Mouse (Mus musculus) B cell, adult 62 days (primary cell): ENCODE results near the gene Atp12a. TPM values are rescaled to one million over a fixed set of nuclear protein-coding genes. Genes with fewer than 3 reads are reported as not detected.

Source experiments
- total RNA-seq: library from RNA; stranded (reverse); gene quantifications from 4 replicates; pipeline ENCODE4 v1.2.4, GENCODE M21; 2023

Atp12a gene
- not detected in 4 replicates for total RNA-seq

DNA sequence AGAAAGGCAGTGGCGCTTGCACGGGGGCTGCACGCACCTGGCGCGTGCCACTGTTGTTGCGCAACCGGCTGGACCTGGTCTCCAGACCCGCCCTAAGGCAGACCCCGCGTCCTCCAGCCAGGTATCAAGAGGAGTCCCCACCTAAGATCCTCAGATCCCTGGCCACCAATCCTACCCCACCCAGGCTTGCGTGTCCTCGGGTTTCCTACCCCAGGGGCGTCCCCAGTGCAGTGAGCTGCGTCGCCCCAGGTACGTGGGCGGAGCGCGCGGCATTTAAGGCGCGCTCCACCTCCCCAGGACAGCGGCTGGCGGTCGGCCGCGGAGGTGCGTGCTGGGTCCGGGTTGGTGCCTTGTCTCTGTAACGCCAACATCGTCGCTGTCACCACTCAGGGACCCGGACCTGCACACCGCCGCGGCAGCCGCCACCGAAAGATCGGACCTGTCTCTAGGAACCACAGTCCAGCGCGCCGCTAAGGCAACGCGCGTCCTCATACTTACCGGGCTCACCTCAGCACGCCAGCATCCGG, at the start of gene Atp12a:
TSS of gene Atp12a (plus strand) at position 358 of the 527 bp plus-strand sequence.

DNA sequence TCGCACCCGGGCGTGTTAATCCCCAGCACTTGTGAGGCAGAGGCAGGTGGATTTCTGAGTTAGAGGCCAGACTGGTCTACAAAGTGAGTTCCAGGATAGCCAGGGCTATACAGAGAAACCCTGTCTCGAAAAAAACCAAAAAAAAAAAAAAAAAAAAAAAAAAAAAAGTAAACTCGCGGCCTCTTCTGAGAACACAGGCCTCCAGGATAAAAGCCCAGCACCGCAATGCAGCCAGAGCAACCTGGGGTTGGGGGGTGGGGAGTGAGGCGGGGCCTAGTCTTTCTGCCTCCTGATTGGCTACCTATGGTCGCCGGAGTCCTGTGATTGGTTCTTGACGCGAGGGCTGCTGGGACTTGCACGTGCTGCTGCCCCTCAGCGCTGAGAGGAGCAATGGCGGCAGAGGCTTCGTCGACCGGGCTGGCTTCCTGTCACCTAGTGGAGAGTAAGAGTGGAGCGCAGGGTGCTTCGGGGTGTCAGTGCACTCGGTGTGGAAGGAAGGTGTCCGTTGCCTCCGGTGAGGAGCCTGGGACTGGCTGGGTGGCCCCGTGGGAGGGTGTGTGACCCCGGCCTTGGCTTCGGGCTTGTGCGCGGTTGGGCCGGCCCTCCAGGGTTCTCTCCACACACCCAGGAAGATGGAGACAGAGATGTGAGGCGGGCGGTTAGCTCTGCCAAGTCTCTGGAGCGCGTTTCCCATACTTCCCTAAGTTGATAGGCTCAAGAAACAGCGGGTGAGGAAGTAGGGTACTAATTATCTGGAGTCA, 37.6 kb downstream of the Atp12a start, which contains the start of gene Rnf17:
TSS of gene Rnf17 (plus strand) at position 271 of the 761 bp plus-strand sequence.

Other genes starting within 250 kb of the Atp12a start
- gene Gzme, start 244.4 kb upstream of the Atp12a start, total RNA-seq, result not detected in 4 replicates
- gene Gzmd, start 232.5 kb upstream of the Atp12a start, total RNA-seq, result not detected in 4 replicates
- gene Gzmg, start 205.5 kb upstream of the Atp12a start, total RNA-seq, result not detected in 4 replicates
- gene Gzmn, start 190.5 kb upstream of the Atp12a start, total RNA-seq, result not detected in 4 replicates
- not detected in 4 replicates for gene Gzmf, start 153.7 kb upstream of the Atp12a start, total RNA-seq
- gene Gzmc, start 130.4 kb upstream of the Atp12a start, total RNA-seq, result not detected in 4 replicates
- gene Gzmb, start 102.8 kb upstream of the Atp12a start, total RNA-seq, result 0.55 to 1.0 TPM (median 0.87 TPM) in 4 replicates
- 0.67 to 1.3 TPM (median 0.84 TPM) in 4 replicates for gene Rnf17, start 37.5 kb downstream of the Atp12a start, total RNA-seq
- gene Cenpj, start 210.4 kb downstream of the Atp12a start, total RNA-seq, result 9.5 to 16.4 TPM (median 10.9 TPM) in 4 replicates
- 73.6 to 80.3 TPM (median 76.9 TPM) in 4 replicates for gene Parp4, start 210.6 kb downstream of the Atp12a start, total RNA-seq